Mouse (Mus musculus) spleen, postnatal 0 days (tissue): ENCODE results near the gene Taar4. TPM values are rescaled to one million over a fixed set of nuclear protein-coding genes. Genes with fewer than 3 reads are reported as not detected.

Experiments
- polyA plus RNA-seq: library from polyadenylated mRNA; unstranded; fragments of >200 nt; fragmentation: Nextera tagmentation; extraction: Ambion mirVana; gene quantifications from 2 replicates; pipeline ENCODE4 v1.2.1, GENCODE M21; 2015

Taar4 gene
- not detected in 2 replicates for polyA plus RNA-seq

DNA sequence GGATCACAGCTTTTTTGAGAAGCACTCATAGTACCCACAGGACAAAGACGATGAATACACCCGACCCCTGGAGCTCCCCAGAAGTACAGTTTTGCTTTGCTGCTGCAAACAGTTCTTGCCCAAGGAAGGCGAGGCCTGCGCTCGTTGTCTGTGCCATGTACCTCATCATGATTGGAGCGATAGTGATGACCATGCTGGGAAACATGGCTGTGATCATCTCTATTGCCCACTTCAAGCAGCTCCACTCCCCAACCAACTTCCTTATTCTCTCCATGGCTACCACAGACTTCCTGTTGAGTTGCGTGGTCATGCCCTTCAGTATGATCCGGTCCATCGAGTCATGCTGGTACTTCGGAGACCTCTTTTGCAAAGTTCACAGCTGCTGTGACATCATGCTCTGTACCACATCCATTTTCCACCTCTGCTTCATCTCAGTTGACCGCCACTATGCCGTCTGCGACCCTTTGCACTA lies at the start of gene Taar4:
Gene Taar4, plus strand, starts transcription at position 51 of the 472 bp plus-strand sequence.

DNA sequence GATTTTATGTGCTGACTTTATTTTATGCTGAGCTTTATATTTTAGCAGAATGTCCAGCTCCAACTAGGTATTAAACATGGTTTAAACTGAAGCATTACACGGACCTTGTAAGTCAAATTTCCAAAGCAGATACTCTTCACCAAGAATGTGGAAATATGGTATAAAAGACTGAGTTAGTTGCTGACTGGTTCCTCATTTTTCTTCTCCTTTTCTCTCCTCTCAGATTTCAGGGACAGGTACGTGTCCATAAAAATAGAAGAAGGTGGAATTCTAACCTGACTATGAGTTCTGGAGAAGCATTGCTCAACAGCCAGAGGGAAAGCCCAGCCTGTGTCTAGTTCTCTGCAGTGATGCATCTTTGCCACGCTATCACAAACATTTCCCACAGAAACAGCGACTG lies 40.2 kb upstream of the Taar4 start, which contains the start of gene Taar1:
Gene Taar1, plus strand, starts transcription at position 301 of the 400 bp plus-strand sequence.

DNA sequence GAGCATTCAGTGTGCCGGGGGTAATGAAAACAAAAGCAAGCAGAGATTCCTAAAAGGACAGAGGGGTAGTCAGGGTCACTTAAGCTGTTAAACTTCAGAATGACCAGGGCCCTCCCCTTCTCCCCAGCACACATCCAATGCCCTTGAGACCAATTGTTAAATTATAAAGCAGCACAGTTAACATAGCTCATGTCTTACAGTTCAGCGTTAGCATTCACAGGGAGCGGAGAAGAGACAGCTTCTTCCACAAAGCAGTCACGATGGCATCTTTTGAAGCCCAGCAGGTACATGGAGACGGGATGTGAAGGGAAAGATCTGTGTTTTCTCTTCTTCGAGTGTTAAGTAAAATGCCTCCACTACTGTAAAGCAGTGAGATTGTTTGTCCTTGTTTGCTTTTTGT lies 22.0 kb upstream of the Taar4 start, which contains the start of gene Taar2:
Gene Taar2, plus strand, starts transcription at position 261 of the 400 bp plus-strand sequence.

DNA sequence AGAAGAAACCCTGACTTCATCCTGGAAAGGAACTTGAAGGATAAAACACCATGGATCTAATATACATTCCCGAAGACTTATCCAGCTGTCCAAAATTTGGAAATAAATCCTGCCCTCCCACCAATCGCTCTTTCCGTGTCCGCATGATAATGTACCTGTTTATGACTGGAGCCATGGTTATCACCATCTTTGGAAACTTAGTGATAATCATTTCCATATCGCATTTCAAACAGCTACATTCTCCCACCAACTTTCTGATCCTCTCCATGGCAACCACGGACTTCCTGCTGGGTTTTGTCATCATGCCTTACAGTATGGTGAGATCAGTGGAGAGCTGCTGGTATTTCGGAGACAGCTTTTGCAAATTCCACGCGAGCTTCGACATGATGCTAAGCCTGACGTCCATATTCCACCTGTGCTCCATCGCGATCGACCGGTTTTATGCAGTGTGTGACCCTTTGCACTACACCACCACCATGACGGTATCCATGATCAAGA lies 10.7 kb upstream of the Taar4 start, which contains the start of gene Taar3:
Gene Taar3, plus strand, starts transcription at position 51 of the 498 bp plus-strand sequence.

DNA sequence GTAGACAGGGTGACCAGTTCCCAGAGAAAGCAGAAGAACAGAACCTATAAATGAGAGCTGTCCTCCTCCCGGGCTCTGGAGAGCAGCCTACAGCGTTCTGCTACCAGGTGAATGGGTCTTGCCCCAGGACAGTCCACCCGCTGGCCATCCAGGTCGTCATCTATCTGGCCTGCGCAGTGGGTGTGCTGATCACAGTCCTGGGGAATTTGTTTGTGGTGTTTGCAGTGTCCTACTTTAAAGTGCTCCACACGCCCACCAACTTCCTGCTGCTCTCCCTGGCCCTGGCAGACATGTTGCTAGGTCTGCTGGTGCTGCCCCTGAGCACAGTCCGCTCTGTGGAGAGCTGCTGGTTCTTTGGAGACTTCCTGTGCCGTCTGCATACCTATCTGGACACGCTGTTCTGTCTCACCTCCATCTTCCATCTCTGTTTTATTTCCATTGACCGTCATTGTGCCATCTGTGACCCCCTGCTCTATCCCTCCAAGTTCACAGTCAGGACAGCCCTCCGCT lies 10.4 kb downstream of the Taar4 start, which contains the start of gene Taar5:
Gene Taar5, plus strand, starts transcription at position 51 of the 510 bp plus-strand sequence.

GRCm38 (mm10) chr10:23985546-23985945 lies 25.3 kb downstream of the Taar4 start, which contains the start of gene Taar6:
TSS of gene Taar6 (minus strand) at chr10:23985646.

DNA sequence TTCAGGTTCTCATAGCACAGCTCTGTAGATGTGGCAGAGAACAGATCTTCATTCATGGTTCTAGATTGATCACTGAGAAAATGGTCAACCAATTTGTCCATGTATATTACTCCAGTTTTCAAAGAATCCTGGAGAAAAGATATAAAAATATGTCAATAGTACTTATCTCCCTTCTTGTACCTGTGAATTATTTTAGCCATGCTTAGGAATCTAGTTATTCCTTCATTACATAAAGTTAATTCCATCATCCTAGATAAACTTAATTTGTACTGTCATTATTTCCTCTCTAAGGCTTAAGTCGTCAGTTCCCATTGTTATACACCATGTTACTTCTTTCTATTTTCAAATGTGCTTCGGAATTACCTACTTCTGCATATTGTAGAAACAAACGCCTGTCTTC lies 33.1 kb downstream of the Taar4 start, which contains the start of gene Taar7a:
Gene Taar7a, minus strand, starts transcription at position 101 of the 400 bp plus-strand sequence.

GRCm38 (mm10) chr10:23999639-24000038 lies 39.3 kb downstream of the Taar4 start, which contains the start of gene Taar7b:
TSS of gene Taar7b (plus strand) at chr10:23999939.

Other genes with a start within 250 kb of the Taar4 start
- gene Rps12, start 173.2 kb upstream of the Taar4 start, polyA plus RNA-seq, result 299 and 304 TPM in 2 replicates
- gene Slc18b1, start 163.5 kb upstream of the Taar4 start, polyA plus RNA-seq, result 2.1 and 2.2 TPM in 2 replicates
- gene Vnn3, start 109.0 kb upstream of the Taar4 start, polyA plus RNA-seq, result 2.8 and 3.0 TPM in 2 replicates
- 0.97 and 1.1 TPM in 2 replicates for gene Vnn1, start 65.8 kb upstream of the Taar4 start, polyA plus RNA-seq
- gene Taar1, start 40.1 kb upstream of the Taar4 start, polyA plus RNA-seq, result not detected in 2 replicates
- not detected in 2 replicates for gene Taar2, start 21.9 kb upstream of the Taar4 start, polyA plus RNA-seq
- not detected in 2 replicates for gene Taar3, start 10.9 kb upstream of the Taar4 start, polyA plus RNA-seq
- gene Taar5, start 10.2 kb downstream of the Taar4 start, polyA plus RNA-seq, result not detected in 2 replicates
- not detected in 2 replicates for gene Taar6, start 25.2 kb downstream of the Taar4 start, polyA plus RNA-seq
- not detected in 2 replicates for gene Taar7a, start 33.0 kb downstream of the Taar4 start, polyA plus RNA-seq
- gene Taar7b, start 39.4 kb downstream of the Taar4 start, polyA plus RNA-seq, result not detected in 2 replicates
- not detected in 2 replicates for gene Taar7d, start 66.7 kb downstream of the Taar4 start, polyA plus RNA-seq
- gene Taar7e, start 77.1 kb downstream of the Taar4 start, polyA plus RNA-seq, result not detected in 2 replicates
- gene Taar7f, start 89.0 kb downstream of the Taar4 start, polyA plus RNA-seq, result not detected in 2 replicates
- not detected in 2 replicates for gene Taar8a, start 116.0 kb downstream of the Taar4 start, polyA plus RNA-seq
- not detected in 2 replicates for gene Taar8b, start 131.8 kb downstream of the Taar4 start, polyA plus RNA-seq
- not detected in 2 replicates for gene Taar8c, start 141.4 kb downstream of the Taar4 start, polyA plus RNA-seq
- gene Taar9, start 149.0 kb downstream of the Taar4 start, polyA plus RNA-seq, result not detected in 2 replicates
- 33.8 and 42.4 TPM in 2 replicates for gene Stx7, start 188.8 kb downstream of the Taar4 start, polyA plus RNA-seq